Mouse (Mus musculus) forelimb bud, embryonic 11.5 days (tissue): ENCODE results near the gene Olfr889.
"Not testable (repeated sequence)": the region's sequence is repeated elsewhere in the genome, so short reads cannot be mapped to it uniquely, and the experiment has no call there.

ENCODE experiments used
- DNase-seq: peaks from one replicate; pipeline ENCODE4 v3.0.0-alpha.2; 2012; ENCODE audit warnings: low read depth, low spot score

The Olfr889 gene

DNA sequence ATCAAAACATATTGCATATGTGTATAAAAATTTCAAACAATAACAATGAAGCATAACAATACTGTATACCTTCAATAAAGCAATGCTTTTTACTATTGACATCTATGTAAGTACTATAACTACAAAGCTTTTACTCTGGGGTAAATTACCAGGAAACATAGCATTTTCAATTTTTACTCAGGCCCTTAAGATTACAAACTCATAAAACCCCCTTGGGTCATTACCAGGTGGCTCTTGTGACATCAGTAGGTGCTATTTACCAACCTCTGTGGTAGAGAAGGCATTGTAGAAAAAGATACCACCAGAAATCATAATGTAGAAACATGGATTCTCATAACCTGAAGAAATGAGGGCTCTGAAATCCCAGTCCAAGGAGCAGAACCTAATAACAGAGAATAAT is at the start of gene Olfr889:
Gene Olfr889 (plus strand): TSS at position 301 of the 400 bp plus-strand sequence.
- DNase-seq: no peak

DNA sequence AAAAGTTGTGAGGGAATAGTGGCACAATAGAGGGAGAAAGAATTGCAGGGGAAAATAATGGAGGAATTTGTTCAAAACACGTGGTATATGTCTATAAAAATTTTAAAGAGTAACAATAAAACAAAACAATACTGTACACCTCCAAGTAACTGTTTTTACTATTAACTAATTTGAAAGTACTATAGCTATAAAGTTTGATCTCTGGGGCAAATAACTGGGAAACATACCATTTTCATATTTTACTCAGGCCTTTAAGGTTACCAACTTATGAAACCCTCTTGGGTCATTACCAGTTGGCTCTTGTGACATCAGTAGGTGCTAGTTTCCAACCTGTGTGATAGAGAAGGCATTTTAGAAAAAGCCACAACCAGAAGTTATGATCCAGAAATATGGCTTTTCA is 31.2 kb upstream of the Olfr889 start, which contains the start of gene Olfr887:
Gene Olfr887 (plus strand): TSS at position 301 of the 400 bp plus-strand sequence.
- no peak for DNase-seq

DNA sequence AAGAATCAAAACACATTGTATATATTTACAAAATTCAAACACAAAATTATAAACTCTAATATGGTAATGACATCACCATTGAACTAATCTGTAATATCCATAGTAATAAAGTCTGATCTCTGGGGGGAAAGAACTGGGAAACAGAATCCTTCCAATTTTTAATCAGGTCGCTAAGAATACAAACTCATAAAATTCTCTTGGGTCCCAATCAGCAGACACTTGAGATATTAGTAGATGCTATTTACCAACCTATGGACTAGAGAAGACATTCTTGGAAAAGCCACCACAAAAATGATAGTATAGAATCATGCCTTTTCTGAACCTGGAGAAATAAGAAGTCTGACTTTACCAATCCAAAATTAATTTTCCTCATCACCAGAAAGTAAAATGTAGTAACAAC is 7.2 kb upstream of the Olfr889 start, which contains the start of gene Olfr888:
Gene Olfr888 (plus strand): TSS at position 301 of the 400 bp plus-strand sequence.
- DNase-seq: no peak

- no peak for DNase-seq
Observed at GRCm38 (mm10) chr9:38142217-38142616, 27.2 kb downstream of the Olfr889 start, which contains the start of gene Olfr890. Gene Olfr890, plus strand, starts transcription at chr9:38142517.

DNA sequence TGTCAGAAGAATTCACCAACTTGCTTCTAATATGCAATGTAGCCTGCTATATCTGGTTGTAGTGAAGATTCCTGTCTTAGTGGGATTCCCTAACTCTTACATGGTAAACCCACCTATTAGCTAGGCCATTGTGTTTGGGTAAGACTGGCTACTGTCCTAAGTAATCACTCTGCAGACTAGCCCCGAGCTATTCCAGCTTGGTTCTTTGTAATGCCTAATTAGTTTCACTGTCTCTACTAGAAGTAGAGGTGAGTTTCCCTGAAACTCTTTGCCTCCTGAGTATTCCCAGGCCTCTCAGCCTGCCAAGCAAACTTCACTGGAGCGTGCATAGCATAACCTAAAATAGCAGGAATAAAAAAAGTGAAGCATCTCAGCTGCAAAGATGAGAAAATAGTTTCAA is 53.3 kb downstream of the Olfr889 start:
- not testable (repeated sequence) for DNase-seq
